Mouse (Mus musculus) urinary bladder, postnatal 14 days (tissue): ENCODE measurements at regions not wholly inside any gene's neighbourhood (a gene's known extent, or its start where the extent isn't known, plus 50 kb on each side); places are given as distances from the start of the nearest gene placed in this dataset.

Experiments
- DNase-seq: peaks from one replicate; pipeline ENCODE4 v3.0.0; 2021; ENCODE audit warnings: low spot score

- DNase-seq = no peak
These were observed 138.3 kb upstream of the Lpp start for GRCm38 (mm10) chr16:24255037-24255436.

- no peak for DNase-seq
These were observed 138.7 kb upstream of the Lpp start for GRCm38 (mm10) chr16:24254590-24254989.

GRCm38 (mm10) chr16:24254143-24254542 lies 139.2 kb upstream of the Lpp start:
- no peak for DNase-seq

- DNase-seq = no peak
These were observed 146.0 kb upstream of the Lpp start for GRCm38 (mm10) chr16:24247291-24247690.

- DNase-seq = peak; percentile 43
These were observed 155.2 kb upstream of the Lpp start for GRCm38 (mm10) chr16:24238075-24238555.

GRCm38 (mm10) chr16:24237425-24237824 lies 155.9 kb upstream of the Lpp start:
- DNase-seq = no peak

- no peak for DNase-seq
These were observed 156.3 kb upstream of the Lpp start for GRCm38 (mm10) chr16:24237013-24237412.

GRCm38 (mm10) chr16:24236511-24236910 lies 156.8 kb upstream of the Lpp start:
- peak; percentile 38 for DNase-seq

- DNase-seq = no peak
These were observed 158.5 kb upstream of the Lpp start for GRCm38 (mm10) chr16:24234795-24235194.

GRCm38 (mm10) chr16:24232001-24232530 lies 161.2 kb upstream of the Lpp start:
- no peak for DNase-seq

GRCm38 (mm10) chr16:24231506-24231905 lies 161.8 kb upstream of the Lpp start:
- DNase-seq = no peak

GRCm38 (mm10) chr16:24229002-24229607 lies 164.2 kb upstream of the Lpp start:
- no peak for DNase-seq

- DNase-seq = no peak
These were observed 167.4 kb upstream of the Lpp start for GRCm38 (mm10) chr16:24225897-24226296.

GRCm38 (mm10) chr16:24225090-24225489 lies 168.2 kb upstream of the Lpp start:
- DNase-seq = no peak

- no peak for DNase-seq
These were observed 169.4 kb upstream of the Lpp start for GRCm38 (mm10) chr16:24223901-24224300.

GRCm38 (mm10) chr16:24223527-24223880 lies 169.8 kb upstream of the Lpp start:
- DNase-seq = no peak

GRCm38 (mm10) chr16:24222759-24223526 lies 170.4 kb upstream of the Lpp start:
- no peak for DNase-seq

- no peak for DNase-seq
These were observed 171.3 kb upstream of the Lpp start for GRCm38 (mm10) chr16:24221992-24222391.

- DNase-seq = no peak
These were observed 172.7 kb upstream of the Lpp start for GRCm38 (mm10) chr16:24220613-24221012.

- DNase-seq = no peak
These were observed 173.6 kb upstream of the Lpp start for GRCm38 (mm10) chr16:24219691-24220090.

GRCm38 (mm10) chr16:24218850-24219185 lies 174.5 kb upstream of the Lpp start:
- DNase-seq = no peak

- DNase-seq = no peak
These were observed 175.0 kb upstream of the Lpp start for GRCm38 (mm10) chr16:24218162-24218849.

- DNase-seq = no peak
These were observed 176.5 kb upstream of the Lpp start for GRCm38 (mm10) chr16:24216828-24217227.
